Mouse (Mus musculus): ENCODE measurements around the gene Scd1.

The Scd1 gene

GRCm38 (mm10) chr19:44407341-44408222 lies at the start of gene Scd1:
Gene Scd1, minus strand, starts transcription at chr19:44407879.
- peak; percentile 72 to 74 for DNase-seq (ENCODE audit: low spot score in 2 of 2)

- DNase-seq (ENCODE audit: low spot score in 2 of 2): no peak
Measured at GRCm38 (mm10) chr19:44455356-44455755, 47.7 kb upstream of the Scd1 start.

- no peak for DNase-seq (ENCODE audit: low spot score in 2 of 2)
Measured at GRCm38 (mm10) chr19:44454862-44455261, 47.2 kb upstream of the Scd1 start.

GRCm38 (mm10) chr19:44447927-44448326 lies 40.2 kb upstream of the Scd1 start:
- DNase-seq (ENCODE audit: low spot score in 2 of 2): no peak

GRCm38 (mm10) chr19:44445755-44446154 lies 38.1 kb upstream of the Scd1 start:
- no peak for DNase-seq (ENCODE audit: low spot score in 2 of 2)

GRCm38 (mm10) chr19:44439302-44439701 lies 31.6 kb upstream of the Scd1 start:
- DNase-seq (ENCODE audit: low spot score in 2 of 2): no peak

GRCm38 (mm10) chr19:44437975-44438374 lies 30.3 kb upstream of the Scd1 start:
- no peak for DNase-seq (ENCODE audit: low spot score in 2 of 2)

- DNase-seq (ENCODE audit: low spot score in 2 of 2): no peak
Measured at GRCm38 (mm10) chr19:44432084-44432483, 24.4 kb upstream of the Scd1 start.

GRCm38 (mm10) chr19:44427721-44428120 lies 20.0 kb upstream of the Scd1 start:
- DNase-seq (ENCODE audit: low spot score in 2 of 2): no peak

- no peak for DNase-seq (ENCODE audit: low spot score in 2 of 2)
Measured at GRCm38 (mm10) chr19:44422051-44422631, 14.5 kb upstream of the Scd1 start.

GRCm38 (mm10) chr19:44419530-44419929 lies 11.9 kb upstream of the Scd1 start:
- DNase-seq (ENCODE audit: low spot score in 2 of 2): no peak

GRCm38 (mm10) chr19:44418945-44419344 lies 11.3 kb upstream of the Scd1 start:
- peak in 1 of 2 experiments; percentile 60 for DNase-seq (ENCODE audit: low spot score in 2 of 2)

- DNase-seq (ENCODE audit: low spot score in 2 of 2): no peak
Measured at GRCm38 (mm10) chr19:44418544-44418943, 10.9 kb upstream of the Scd1 start.

- DNase-seq (ENCODE audit: low spot score in 2 of 2): no peak
Measured at GRCm38 (mm10) chr19:44418061-44418460, 10.4 kb upstream of the Scd1 start.

- no peak for DNase-seq (ENCODE audit: low spot score in 2 of 2)
Measured at GRCm38 (mm10) chr19:44417448-44417847, 9.8 kb upstream of the Scd1 start.

GRCm38 (mm10) chr19:44416240-44416639 lies 8.6 kb upstream of the Scd1 start:
- no peak for DNase-seq (ENCODE audit: low spot score in 2 of 2)

- DNase-seq (ENCODE audit: low spot score in 2 of 2): no peak
Measured at GRCm38 (mm10) chr19:44415464-44415863, 7.8 kb upstream of the Scd1 start.

GRCm38 (mm10) chr19:44410269-44410992 lies 2.8 kb upstream of the Scd1 start:
- no peak for DNase-seq (ENCODE audit: low spot score in 2 of 2)

GRCm38 (mm10) chr19:44408595-44408994 lies 916 bp upstream of the Scd1 start:
- no peak for DNase-seq (ENCODE audit: low spot score in 2 of 2)

GRCm38 (mm10) chr19:44408223-44408545 lies 505 bp upstream of the Scd1 start:
- peak in 1 of 2 experiments; percentile 40 for DNase-seq (ENCODE audit: low spot score in 2 of 2)

GRCm38 (mm10) chr19:44403546-44403945 lies 4.1 kb downstream of the Scd1 start:
- no peak for DNase-seq (ENCODE audit: low spot score in 2 of 2)

- no peak for DNase-seq (ENCODE audit: low spot score in 2 of 2)
Measured at GRCm38 (mm10) chr19:44400484-44401197, 7.0 kb downstream of the Scd1 start.

Measured in frontal cortex, postnatal 10 days (tissue).